Mouse (Mus musculus) limb, embryonic 14.5 days (tissue): ENCODE measurements around the gene Gm7879. TPM values are rescaled to one million over a fixed set of nuclear protein-coding genes. Genes with fewer than 3 reads are reported as not detected.

Source experiments
- ATAC-seq: fragments of 200-750 bp; cut with Nextera tagmentation; 2 replicates; pipeline ENCODE4 v1.8.0; 2017; ENCODE audit warnings: low read depth, moderate number of reproducible peaks, moderate TSS enrichment; ENCODE audit not compliant: low FRiP score
- DNase-seq: peaks from one replicate; pipeline ENCODE4 v3.0.0-alpha.2; 2015; ENCODE audit warnings: low spot score
- H3K27ac ChIP-seq: fragments of 300-500 bp; sonication (generic); replicated peaks from 2 replicates; pipeline ENCODE4 v1.5.1; 2014; ENCODE audit warnings: low read depth, mild to moderate bottlenecking, low read length, moderate library complexity, mixed read lengths
- H3K27me3 ChIP-seq: fragments of 300-500 bp; sonication (generic); 2 replicates; pipeline ENCODE4 v1.6.1; 2014; ENCODE audit warnings: low read length, mixed read lengths; ENCODE audit not compliant: control insufficient read depth, insufficient read depth
- H3K36me3 ChIP-seq: fragments of 300-500 bp; sonication (generic); 2 replicates; pipeline ENCODE4 v1.6.1; 2014; ENCODE audit warnings: mild to moderate bottlenecking, low read length, moderate library complexity, mixed read lengths; ENCODE audit not compliant: control insufficient read depth, insufficient read depth
- H3K4me1 ChIP-seq: fragments of 300-500 bp; sonication (generic); 2 replicates; pipeline ENCODE4 v1.6.1; 2014; ENCODE audit warnings: antibody characterized with exemption, low read length, mixed read lengths; ENCODE audit not compliant: control insufficient read depth, insufficient read depth
- H3K4me2 ChIP-seq: fragments of 300-500 bp; sonication (generic); replicated peaks from 2 replicates; pipeline ENCODE4 v1.6.1; 2014; ENCODE audit warnings: low read depth, mild to moderate bottlenecking, low read length, moderate library complexity; ENCODE audit not compliant: severe bottlenecking
- H3K4me3 ChIP-seq: fragments of 300-500 bp; sonication (generic); replicated peaks from 2 replicates; pipeline ENCODE4 v1.5.1; 2014; ENCODE audit warnings: low read length
- H3K9ac ChIP-seq: fragments of 300-500 bp; sonication (generic); 2 replicates; pipeline ENCODE4 v1.6.1; 2014; ENCODE audit warnings: mild to moderate bottlenecking, low read depth, low read length, moderate library complexity; ENCODE audit not compliant: severe bottlenecking
- H3K9me3 ChIP-seq: fragments of 300-500 bp; sonication (generic); 2 replicates; pipeline ENCODE4 v1.6.1; 2016; ENCODE audit warnings: low read length; ENCODE audit not compliant: control insufficient read depth
- POLR2A ChIP-seq: fragments of 200-500 bp; IDR thresholded peaks from 2 replicates; pipeline ENCODE4 v1.8.0; 2012; ENCODE audit warnings: inconsistent platforms, mild to moderate bottlenecking, moderate library complexity, borderline replicate concordance; ENCODE audit not compliant: insufficient read depth, insufficient read length; ENCODE audit errors: extremely low read depth
- WGBS: fragments of 180-500 bp; shearing (Covaris S2); extraction: QIAGEN DNeasy Blood & Tissue Kit; methylation state at CpG from one replicate; pipeline ENCODE4 v1.1.7; 2014; 5-methylcytosine and 5-hydroxymethylcytosine counted together
- polyA plus RNA-seq, 2 experiments: library from polyadenylated mRNA; depleted of rRNA in 1 of 2; stranded (reverse) in 1 of 2; unstranded in 1 of 2; fragments of >200 nt; fragmentation: Nextera tagmentation in 1 of 2; extraction: Ambion mirVana in 1 of 2; gene quantifications; 2 replicates each; pipeline versions ENCODE4 v1.2.1 to v1.2.3; 2012 to 2014

Gm7879 gene
- polyA plus RNA-seq, 2 experiments = 0.38 to 0.70 TPM

GRCm38 (mm10) chr5:43961056-43961455 lies 48.1 kb downstream of the Gm7879 start:
- DNase-seq = no peak
- Histone ChIP-seq H3K27me3 (no peaks in the 10 kb centered on the region), H3K9me3 (no peaks in the 10 kb centered on the region), H3K4me3 (no peak overlapping the region), H3K27ac (no peak overlapping the region), H3K4me1 (no peaks in the 10 kb centered on the region), H3K4me2 (no peak overlapping the region), H3K36me3 (no peaks in the 10 kb centered on the region), H3K9ac (no peak overlapping the region)
- WGBS = 90% methylated on average over 3 of the region's 3 CpGs
- no peak for ATAC-seq
- no peak for TF ChIP-seq POLR2A

Other genes starting within 250 kb of the Gm7879 start
- gene Bst1, start 94.3 kb upstream of the Gm7879 start, polyA plus RNA-seq (2012; rRNA removed) = 0.10 and 0.16 TPM in 2 replicates
- gene Bst1, start 94.3 kb upstream of the Gm7879 start, polyA plus RNA-seq (2014; fragmentation: Nextera tagmentation; extraction: Ambion mirVana) = 0.12 TPM in 1 of 2 replicates, not detected in the other
- gene Fbxl5, start 91.5 kb upstream of the Gm7879 start, polyA plus RNA-seq (2012; rRNA removed) = 39.5 and 43.4 TPM in 2 replicates
- 58.7 and 64.1 TPM in 2 replicates for gene Fbxl5, start 91.5 kb upstream of the Gm7879 start, polyA plus RNA-seq (2014; fragmentation: Nextera tagmentation; extraction: Ambion mirVana)
- 5.3 and 6.5 TPM in 2 replicates for gene Cd38, start 44.6 kb upstream of the Gm7879 start, polyA plus RNA-seq (2012; rRNA removed)
- 7.4 and 7.7 TPM in 2 replicates for gene Cd38, start 44.6 kb upstream of the Gm7879 start, polyA plus RNA-seq (2014; fragmentation: Nextera tagmentation; extraction: Ambion mirVana)
- gene Fgfbp1, start 68.6 kb downstream of the Gm7879 start, polyA plus RNA-seq (2012; rRNA removed) = 19.3 and 34.1 TPM in 2 replicates
- 64.8 and 92.0 TPM in 2 replicates for gene Fgfbp1, start 68.6 kb downstream of the Gm7879 start, polyA plus RNA-seq (2014; fragmentation: Nextera tagmentation; extraction: Ambion mirVana)
- gene Prom1, start 188.9 kb downstream of the Gm7879 start, polyA plus RNA-seq (2012; rRNA removed) = 24.9 and 25.7 TPM in 2 replicates
- gene Prom1, start 188.9 kb downstream of the Gm7879 start, polyA plus RNA-seq (2014; fragmentation: Nextera tagmentation; extraction: Ambion mirVana) = 39.8 and 48.0 TPM in 2 replicates